ENCODE assay signal across 27 mouse cellular contexts in genomic region chr1:106314476-106314875, GRCm38 (mm10).
A peak's percentile ranks its signal among the peaks of the same experiment; 100 is the strongest.
DNase-seq lines count a peak whose midpoint lies in the region; ATAC-seq and TF ChIP-seq lines count a peak whose summit lies in the region.
"Had no signal": no experiment of that assay in that cellular context is flagged by ENCODE, and none has a peak within 500 bp of the region (broad histone marks: within the 10 kb centered on the region; RNA-seq: fewer than 3 reads in every experiment).

No protein-coding gene starts in this region.

- H3K4me1 ChIP-seq in midbrain, embryonic 16.5 days (ENCODE audit: control insufficient read depth, insufficient read depth, low read length): peaks cover 4% of the 10 kb centered on the region; the same call in 1 of the 2 replicates
- H3K4me1 ChIP-seq: embryonic facial prominence, embryonic 12.5 days; forebrain, embryonic 13.5 days; hindbrain, embryonic 15.5 days had no signal

- WGBS in midbrain, embryonic 16.5 days: 89% methylated on average over 4 of the region's 4 CpGs

- H3K79me2 ChIP-seq in C2C12 (ENCODE audit: control insufficient read depth, insufficient read depth): peaks cover 18% of the 10 kb centered on the region

- no peak overlapping the region for H3K4me2 ChIP-seq in midbrain, embryonic 16.5 days (ENCODE audit: low read length)
- H3K4me2 ChIP-seq: embryonic facial prominence, embryonic 12.5 days; embryonic facial prominence, embryonic 15.5 days; forebrain, embryonic 13.5 days; heart, embryonic 11.5 days; hindbrain, embryonic 12.5 days; hindbrain, embryonic 15.5 days; kidney, embryonic 15.5 days had no signal

- H3K4me3 ChIP-seq in C2C12 (ENCODE audit: insufficient read depth, poor library complexity, severe bottlenecking): no peak overlapping the region
- H3K4me3 ChIP-seq in midbrain, embryonic 16.5 days (ENCODE audit: low read depth, low read length): no peak overlapping the region
- H3K4me3 ChIP-seq: embryonic facial prominence, embryonic 12.5 days; embryonic facial prominence, embryonic 15.5 days; erythroblast, embryonic 14.5 days; forebrain, embryonic 13.5 days; hindbrain, embryonic 12.5 days; hindbrain, embryonic 15.5 days; kidney, embryonic 15.5 days had no signal

- TF ChIP-seq CTCF in C2C12 (IDR thresholded peaks at IDR 0.05; ENCODE audit: control insufficient read depth, insufficient read depth, insufficient read length): no peak

- no peak overlapping the region for H3ac ChIP-seq in C2C12 (ENCODE audit: control insufficient read depth, insufficient read length, low read depth)

- H3K9me3 ChIP-seq in midbrain, embryonic 16.5 days (replicated peaks; ENCODE audit: control insufficient read depth, low read length, poor library complexity, severe bottlenecking): no peaks in the 10 kb centered on the region
- H3K9me3 ChIP-seq: embryonic facial prominence, embryonic 12.5 days; embryonic facial prominence, embryonic 15.5 days; forebrain, embryonic 13.5 days; G1E; hindbrain, embryonic 12.5 days; hindbrain, embryonic 15.5 days; kidney, embryonic 15.5 days had no signal

- DNase-seq in adrenal gland, adult (ENCODE audit: inconsistent age in 2 of 2, low spot score in 1 of 2): peak; percentile 21 to 60
- DNase-seq in adrenal gland, adult 8-10 months: no peak
- DNase-seq in 3134 (ENCODE audit: extremely low read depth, insufficient read length, low spot score): peak; percentile 12
- peak; percentile 51 for DNase-seq in brain, adult 2 months (ENCODE audit: low read depth, low spot score)
- DNase-seq in kidney, postnatal 4 days: no peak
- DNase-seq: adrenal gland, postnatal 10 days; cerebellum, adult 2 months; cerebellum, adult 9-11 months; cerebellum, postnatal 25 days; gastrocnemius, postnatal 10 days; heart, adult 11 months; kidney, adult 2 months had no signal

- no peak for ATAC-seq in midbrain, embryonic 16.5 days
- no peak for ATAC-seq in activated CD4-positive, CD25-positive, alpha-beta regulatory T cell, adult 4 months
- ATAC-seq: forebrain, embryonic 13.5 days; forebrain, embryonic 16.5 days; intestine, postnatal 0 days had no signal

- no peaks in the 10 kb centered on the region for H3K36me3 ChIP-seq in C2C12 (ENCODE audit: control insufficient read depth, insufficient read depth)
- H3K36me3 ChIP-seq in midbrain, embryonic 16.5 days (ENCODE audit: control insufficient read depth, insufficient read depth, low read length): no peaks in the 10 kb centered on the region
- H3K36me3 ChIP-seq: embryonic facial prominence, embryonic 12.5 days; embryonic facial prominence, embryonic 15.5 days; hindbrain, embryonic 12.5 days; hindbrain, embryonic 15.5 days had no signal

- H3K9ac ChIP-seq in midbrain, embryonic 16.5 days (ENCODE audit: low read depth, low read length): no peak overlapping the region
- H3K9ac ChIP-seq: embryonic facial prominence, embryonic 12.5 days; embryonic facial prominence, embryonic 15.5 days; forebrain, embryonic 13.5 days; hindbrain, embryonic 12.5 days; hindbrain, embryonic 15.5 days; kidney, embryonic 15.5 days had no signal

- no peaks in the 10 kb centered on the region for H3K27me3 ChIP-seq in C2C12 (ENCODE audit: control insufficient read depth, insufficient read depth, insufficient read length)
- H3K27me3 ChIP-seq in midbrain, embryonic 16.5 days (ENCODE audit: control insufficient read depth, insufficient read depth, low read depth, low read length): no peaks in the 10 kb centered on the region
- H3K27me3 ChIP-seq: CH12.LX; embryonic facial prominence, embryonic 12.5 days; embryonic facial prominence, embryonic 15.5 days; forebrain, embryonic 13.5 days; hindbrain, embryonic 12.5 days; hindbrain, embryonic 15.5 days; kidney, embryonic 15.5 days had no signal

- no peak overlapping the region for H3K27ac ChIP-seq in midbrain, embryonic 16.5 days (ENCODE audit: low read length)
- H3K27ac ChIP-seq: embryonic facial prominence, embryonic 12.5 days; embryonic facial prominence, embryonic 15.5 days; forebrain, embryonic 13.5 days; hindbrain, embryonic 12.5 days; hindbrain, embryonic 15.5 days; kidney, embryonic 15.5 days had no signal

- peaks cover 3% of the 10 kb centered on the region for H3K79me3 ChIP-seq in C2C12 (ENCODE audit: low read depth)

TF ChIP-seq in C2C12, 6 proteins besides CTCF, POLR2A, EP300 and RAD21:
- TF ChIP-seq MYOD1 (IDR thresholded peaks at IDR 0.05; ENCODE audit: control insufficient read depth, insufficient read length, low read depth): peak; percentile 90
- no peak for TF ChIP-seq MAX (IDR thresholded peaks at IDR 0.05)
- peak; percentile 87 for TF ChIP-seq FOSL1 (IDR thresholded peaks at IDR 0.05; ENCODE audit: insufficient read depth, low read length, poor library complexity, severe bottlenecking)

Comparison
In these comparisons a context has a peak if more than half of its experiments do, and no peak if none do; other contexts are left out.
1. DNase-seq: peak in adrenal gland, adult (2 of 2), 3134 (single experiment) and brain, adult 2 months (single experiment); none in adrenal gland, adult 8-10 months (single experiment) and kidney, postnatal 4 days (0 of 2).